Mouse (Mus musculus) erythroblast, embryonic 14.5 days (primary cell): ENCODE data around the gene Atg10. TPM values are rescaled to one million over a fixed set of nuclear protein-coding genes. Genes with fewer than 3 reads are reported as not detected.
A peak's percentile ranks its signal among the peaks of the same experiment; 100 is the strongest.

Experiments
- H3K27me3 ChIP-seq: 2 replicates; pipeline ENCODE4 v1.6.1; 2012; ENCODE audit warnings: inconsistent platforms; ENCODE audit not compliant: control insufficient read depth
- H3K36me3 ChIP-seq: 2 replicates; pipeline ENCODE4 v1.6.1; 2012; ENCODE audit warnings: mild to moderate bottlenecking, inconsistent platforms; ENCODE audit not compliant: control insufficient read depth
- H3K4me1 ChIP-seq: 2 replicates; pipeline ENCODE4 v1.6.1; 2012; ENCODE audit warnings: inconsistent platforms; ENCODE audit not compliant: control insufficient read depth
- H3K4me3 ChIP-seq: replicated peaks from 2 replicates; pipeline ENCODE3; 2012; ENCODE audit warnings: moderate library complexity, mild to moderate bottlenecking, inconsistent platforms
- H3K9me3 ChIP-seq: 2 replicates; pipeline ENCODE4 v1.6.1; 2012; ENCODE audit warnings: low read length, inconsistent platforms, mixed read lengths; ENCODE audit not compliant: control insufficient read depth
- GATA1 ChIP-seq: IDR thresholded peaks from 2 replicates; pipeline ENCODE4 v1.6.1; 2012; ENCODE audit warnings: low read length, inconsistent platforms, mixed read lengths
- TAL1 ChIP-seq: IDR thresholded peaks from 3 replicates; pipeline ENCODE4 v1.6.1; 2012; ENCODE audit warnings: low read length, inconsistent platforms, mixed read lengths
- polyA plus RNA-seq: library from polyadenylated mRNA; stranded (reverse); fragments of >175 nt; gene quantifications from 2 replicates; pipeline ENCODE4 v1.2.3, GENCODE M21; 2012

Atg10 gene
- polyA plus RNA-seq, 1 experiment = not detected

- no peak overlapping the region for H3K4me3 ChIP-seq
- H3K27me3 ChIP-seq = no peaks in the 10 kb centered on the region
Observed at GRCm38 (mm10) chr13:91180364-91180763, 43.4 kb downstream of the Atg10 start.

DNA sequence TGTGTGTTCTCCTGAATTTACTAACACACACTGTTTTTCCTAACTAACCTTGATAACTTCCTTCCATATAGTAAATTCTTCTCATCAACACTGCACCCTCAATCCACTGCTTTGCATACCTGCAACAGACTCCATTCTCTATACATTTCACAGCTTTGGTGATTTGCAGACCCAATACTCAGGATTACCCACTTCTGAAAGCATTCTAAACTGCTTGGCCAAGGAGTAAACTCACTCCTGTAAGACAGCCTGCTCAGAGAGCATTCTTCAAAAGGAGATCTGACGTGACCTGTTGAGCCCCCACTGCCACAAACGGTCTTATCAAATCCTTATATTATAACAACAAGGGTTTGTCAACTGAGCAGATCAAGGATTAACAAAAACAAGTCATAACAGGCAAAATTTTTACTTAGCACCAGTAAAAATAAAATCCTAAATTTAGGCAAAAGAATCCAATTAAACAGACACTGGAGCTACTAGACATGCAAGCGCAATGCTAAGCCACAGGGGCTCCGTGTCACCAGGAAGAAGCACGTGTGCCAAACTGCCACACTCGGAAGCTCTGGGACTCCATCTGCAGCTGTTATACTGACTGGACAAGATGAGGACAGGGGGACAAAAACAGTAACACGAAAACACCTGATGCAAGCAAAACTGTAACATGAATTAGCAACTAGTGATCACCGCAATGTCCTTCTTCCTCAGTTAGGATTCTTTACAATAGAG is 44.4 kb downstream of the Atg10 start:
- no peaks in the 10 kb centered on the region for H3K36me3 ChIP-seq
- H3K4me3 ChIP-seq = no peak overlapping the region
- H3K4me1 ChIP-seq = peaks cover 9% of the 10 kb centered on the region
- H3K27me3 ChIP-seq = no peaks in the 10 kb centered on the region
- TF ChIP-seq TAL1 (no peak), GATA1 (no peak)
- H3K9me3 ChIP-seq = no peaks in the 10 kb centered on the region

More at GRCm38 (mm10) chr13:91180364-91180763, 43.4 kb downstream of the Atg10 start:
- TF ChIP-seq GATA1 = no peak
- no peak for TF ChIP-seq TAL1
- Histone ChIP-seq H3K36me3 (no peaks in the 10 kb centered on the region), H3K9me3 (no peaks in the 10 kb centered on the region), H3K4me1 (peaks cover 14% of the 10 kb centered on the region)

GRCm38 (mm10) chr13:91178428-91179160 is 45.2 kb downstream of the Atg10 start:
- Histone ChIP-seq H3K27me3 (no peaks in the 10 kb centered on the region), H3K4me1 (peaks cover 4% of the 10 kb centered on the region), H3K36me3 (no peaks in the 10 kb centered on the region), H3K9me3 (no peaks in the 10 kb centered on the region), H3K4me3 (no peak overlapping the region)
- no peak for TF ChIP-seq GATA1

GRCm38 (mm10) chr13:91175347-91175746 is 48.4 kb downstream of the Atg10 start:
- TF ChIP-seq GATA1 (no peak), TAL1 (no peak)
- H3K9me3 ChIP-seq = no peaks in the 10 kb centered on the region
- peaks cover 2% of the 10 kb centered on the region for H3K4me1 ChIP-seq

GRCm38 (mm10) chr13:91171766-91172491 is 51.8 kb downstream of the Atg10 start:
- H3K27me3 ChIP-seq = no peaks in the 10 kb centered on the region
- no peak for TF ChIP-seq TAL1
- no peak for TF ChIP-seq GATA1
- H3K9me3 ChIP-seq = no peaks in the 10 kb centered on the region
- no peaks in the 10 kb centered on the region for H3K36me3 ChIP-seq
- peaks cover 19% of the 10 kb centered on the region for H3K4me1 ChIP-seq
- no peak overlapping the region for H3K4me3 ChIP-seq

More at GRCm38 (mm10) chr13:91175347-91175746, 48.4 kb downstream of the Atg10 start:
- Histone ChIP-seq H3K27me3 (no peaks in the 10 kb centered on the region), H3K36me3 (no peaks in the 10 kb centered on the region), H3K4me3 (no peak overlapping the region)

DNA sequence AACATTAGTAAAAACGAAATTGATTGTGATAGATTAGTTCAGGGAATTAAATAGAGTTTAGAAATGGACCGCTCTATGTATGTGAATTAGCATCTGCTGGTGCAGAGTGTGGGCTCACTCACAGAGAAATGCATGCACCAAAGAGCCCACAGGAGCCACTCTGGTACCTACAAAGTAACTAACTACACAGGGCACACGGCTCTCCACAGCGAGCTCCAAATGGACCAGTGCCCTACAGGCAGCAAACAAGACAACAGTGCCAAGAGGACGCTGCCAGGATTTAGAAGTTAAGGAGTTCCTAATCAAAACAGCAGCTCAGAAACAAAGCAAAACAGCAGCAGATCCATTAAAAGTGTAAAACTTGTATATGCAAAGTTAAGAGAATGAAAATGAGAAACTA is 52.6 kb downstream of the Atg10 start:
- no peaks in the 10 kb centered on the region for H3K36me3 ChIP-seq
- H3K9me3 ChIP-seq = no peaks in the 10 kb centered on the region
- H3K27me3 ChIP-seq = no peaks in the 10 kb centered on the region
- no peak for TF ChIP-seq TAL1
- TF ChIP-seq GATA1 = no peak
- H3K4me3 ChIP-seq = no peak overlapping the region
- H3K4me1 ChIP-seq = peaks cover 24% of the 10 kb centered on the region

GRCm38 (mm10) chr13:91169529-91170319 is 54.0 kb downstream of the Atg10 start:
- Histone ChIP-seq H3K36me3 (no peaks in the 10 kb centered on the region), H3K4me3 (peak overlapping the region; percentile 22), H3K4me1 (peaks cover 28% of the 10 kb centered on the region), H3K9me3 (no peaks in the 10 kb centered on the region), H3K27me3 (no peaks in the 10 kb centered on the region)
- no peak for TF ChIP-seq TAL1
- TF ChIP-seq GATA1 = no peak

GRCm38 (mm10) chr13:91168486-91168885 is 55.3 kb downstream of the Atg10 start:
- Histone ChIP-seq H3K4me1 (peaks cover 28% of the 10 kb centered on the region), H3K36me3 (no peaks in the 10 kb centered on the region), H3K4me3 (no peak overlapping the region), H3K9me3 (no peaks in the 10 kb centered on the region), H3K27me3 (no peaks in the 10 kb centered on the region)
- no peak for TF ChIP-seq TAL1
